Mouse (Mus musculus): ENCODE results near the gene Gjb6. TPM values are rescaled to one million over a fixed set of nuclear protein-coding genes. Genes with fewer than 3 reads are reported as not detected.
A peak's percentile ranks its signal among the peaks of the same experiment; 100 is the strongest.

Gene Gjb6
- polyA plus RNA-seq, 1 experiment from 2014 or later, result 12.7 TPM

- peaks cover 38% of the 10 kb centered on the region for H3K27me3 ChIP-seq (ENCODE audit: control insufficient read depth, insufficient read depth, low read length)
- H3K4me2 ChIP-seq (ENCODE audit: low read depth, low read length), result peak overlapping the region; percentile 100; the same call in 1 of the 2 replicates
- no peak overlapping the region for H3K27ac ChIP-seq (ENCODE audit: low read length)
- WGBS, result 50% methylated on average over 6 of the region's 6 CpGs
- no peaks in the 10 kb centered on the region for H3K36me3 ChIP-seq (ENCODE audit: control insufficient read depth, insufficient read depth, low read length)
- H3K4me1 ChIP-seq (ENCODE audit: control insufficient read depth, insufficient read depth, low read length), result peaks cover 6% of the 10 kb centered on the region; the same call in 1 of the 2 replicates
- no peak overlapping the region for H3K9ac ChIP-seq (ENCODE audit: low read length)
- ATAC-seq (ENCODE audit: insufficient read depth, low FRiP score), result no peak
- H3K4me3 ChIP-seq (replicated peaks; ENCODE audit: low read length), result peak overlapping the region; percentile 64
- H3K9me3 ChIP-seq (replicated peaks; ENCODE audit: control insufficient read depth, low read length), result no peaks in the 10 kb centered on the region
Observed at GRCm38 (mm10) chr14:57103121-57103520, 30.3 kb downstream of the Gjb6 start.

GRCm38 (mm10) chr14:57101623-57102022, 31.8 kb downstream of the Gjb6 start:
- Histone ChIP-seq H3K27me3 (ENCODE audit: control insufficient read depth, insufficient read depth, low read length) (peaks cover 28% of the 10 kb centered on the region), H3K36me3 (ENCODE audit: control insufficient read depth, insufficient read depth, low read length) (no peaks in the 10 kb centered on the region), H3K27ac (ENCODE audit: low read length) (no peak overlapping the region), H3K4me3 (replicated peaks; ENCODE audit: low read length) (no peak overlapping the region), H3K9me3 (replicated peaks; ENCODE audit: control insufficient read depth, low read length) (no peaks in the 10 kb centered on the region), H3K4me1 (ENCODE audit: control insufficient read depth, insufficient read depth, low read length) (peaks cover 6% of the 10 kb centered on the region; the same call in 1 of the 2 replicates), H3K9ac (ENCODE audit: low read length) (no peak overlapping the region), H3K4me2 (ENCODE audit: low read depth, low read length) (no peak overlapping the region)
- WGBS, result 59% methylated on average over 7 of the region's 7 CpGs
- no peak for ATAC-seq (ENCODE audit: insufficient read depth, low FRiP score)

- 71% methylated on average over 4 of the region's 4 CpGs for WGBS
- Histone ChIP-seq H3K27me3 (ENCODE audit: control insufficient read depth, insufficient read depth, low read length) (no peaks in the 10 kb centered on the region), H3K9ac (ENCODE audit: low read length) (no peak overlapping the region), H3K4me2 (ENCODE audit: low read depth, low read length) (no peak overlapping the region), H3K9me3 (replicated peaks; ENCODE audit: control insufficient read depth, low read length) (no peaks in the 10 kb centered on the region), H3K4me1 (ENCODE audit: control insufficient read depth, insufficient read depth, low read length) (no peaks in the 10 kb centered on the region), H3K27ac (ENCODE audit: low read length) (no peak overlapping the region), H3K4me3 (replicated peaks; ENCODE audit: low read length) (no peak overlapping the region), H3K36me3 (ENCODE audit: control insufficient read depth, insufficient read depth, low read length) (no peaks in the 10 kb centered on the region)
- no peak for ATAC-seq (ENCODE audit: insufficient read depth, low FRiP score)
Observed at GRCm38 (mm10) chr14:57095855-57096254, 37.6 kb downstream of the Gjb6 start.

GRCm38 (mm10) chr14:57093029-57093428, 40.4 kb downstream of the Gjb6 start:
- H3K36me3 ChIP-seq (ENCODE audit: control insufficient read depth, insufficient read depth, low read length), result no peaks in the 10 kb centered on the region
- no peaks in the 10 kb centered on the region for H3K27me3 ChIP-seq (ENCODE audit: control insufficient read depth, insufficient read depth, low read length)
- no peaks in the 10 kb centered on the region for H3K9me3 ChIP-seq (replicated peaks; ENCODE audit: control insufficient read depth, low read length)
- no peak overlapping the region for H3K4me3 ChIP-seq (replicated peaks; ENCODE audit: low read length)
- no peak overlapping the region for H3K9ac ChIP-seq (ENCODE audit: low read length)
- no peak for ATAC-seq (ENCODE audit: insufficient read depth, low FRiP score)
- 5% methylated on average over 8 of the region's 8 CpGs for WGBS
- H3K27ac ChIP-seq (ENCODE audit: low read length), result no peak overlapping the region
- no peak overlapping the region for H3K4me2 ChIP-seq (ENCODE audit: low read depth, low read length)
- no peaks in the 10 kb centered on the region for H3K4me1 ChIP-seq (ENCODE audit: control insufficient read depth, insufficient read depth, low read length)

- H3K4me3 ChIP-seq (replicated peaks; ENCODE audit: low read length), result no peak overlapping the region
- no peaks in the 10 kb centered on the region for H3K36me3 ChIP-seq (ENCODE audit: control insufficient read depth, insufficient read depth, low read length)
- H3K27ac ChIP-seq (ENCODE audit: low read length), result no peak overlapping the region
- no peak for ATAC-seq (ENCODE audit: insufficient read depth, low FRiP score)
- H3K4me2 ChIP-seq (ENCODE audit: low read depth, low read length), result no peak overlapping the region
- no peak overlapping the region for H3K9ac ChIP-seq (ENCODE audit: low read length)
- no peaks in the 10 kb centered on the region; the same call in 1 of the 2 replicates for H3K4me1 ChIP-seq (ENCODE audit: control insufficient read depth, insufficient read depth, low read length)
- no peaks in the 10 kb centered on the region for H3K27me3 ChIP-seq (ENCODE audit: control insufficient read depth, insufficient read depth, low read length)
- H3K9me3 ChIP-seq (replicated peaks; ENCODE audit: control insufficient read depth, low read length), result no peaks in the 10 kb centered on the region
- WGBS, result 41% methylated on average over 2 of the region's 2 CpGs
Observed at GRCm38 (mm10) chr14:57090001-57090400, 43.4 kb downstream of the Gjb6 start.

GRCm38 (mm10) chr14:57089107-57089506, 44.3 kb downstream of the Gjb6 start:
- Histone ChIP-seq H3K9me3 (replicated peaks; ENCODE audit: control insufficient read depth, low read length) (no peaks in the 10 kb centered on the region), H3K27me3 (ENCODE audit: control insufficient read depth, insufficient read depth, low read length) (no peaks in the 10 kb centered on the region), H3K4me1 (ENCODE audit: control insufficient read depth, insufficient read depth, low read length) (peaks cover 6% of the 10 kb centered on the region; the same call in 1 of the 2 replicates), H3K9ac (ENCODE audit: low read length) (no peak overlapping the region), H3K4me2 (ENCODE audit: low read depth, low read length) (no peak overlapping the region), H3K27ac (ENCODE audit: low read length) (no peak overlapping the region), H3K4me3 (replicated peaks; ENCODE audit: low read length) (no peak overlapping the region), H3K36me3 (ENCODE audit: control insufficient read depth, insufficient read depth, low read length) (no peaks in the 10 kb centered on the region)
- 73% methylated on average over 7 of the region's 7 CpGs for WGBS
- peak; percentile 56; the same call in 1 of the 2 replicates for ATAC-seq (ENCODE audit: insufficient read depth, low FRiP score)

- Histone ChIP-seq H3K4me1 (ENCODE audit: control insufficient read depth, insufficient read depth, low read length) (peaks cover 10% of the 10 kb centered on the region; the same call in 1 of the 2 replicates), H3K36me3 (ENCODE audit: control insufficient read depth, insufficient read depth, low read length) (no peaks in the 10 kb centered on the region), H3K27ac (ENCODE audit: low read length) (peak overlapping the region; percentile 31; the same call in 1 of the 2 replicates), H3K4me2 (ENCODE audit: low read depth, low read length) (no peak overlapping the region), H3K9ac (ENCODE audit: low read length) (0 out of 2 replicates have a peak overlapping the region, but pooled peaks have one; percentile 46), H3K27me3 (ENCODE audit: control insufficient read depth, insufficient read depth, low read length) (no peaks in the 10 kb centered on the region), H3K4me3 (replicated peaks; ENCODE audit: low read length) (no peak overlapping the region), H3K9me3 (replicated peaks; ENCODE audit: control insufficient read depth, low read length) (no peaks in the 10 kb centered on the region)
- WGBS, result 19% methylated on average over 11 of the region's 11 CpGs
- no peak for ATAC-seq (ENCODE audit: insufficient read depth, low FRiP score)
Observed at GRCm38 (mm10) chr14:57084180-57084668, 49.2 kb downstream of the Gjb6 start.

GRCm38 (mm10) chr14:57082863-57083262, 50.5 kb downstream of the Gjb6 start:
- 92% methylated on average over 1 of the region's 1 CpGs for WGBS
- H3K27me3 ChIP-seq (ENCODE audit: control insufficient read depth, insufficient read depth, low read length), result no peaks in the 10 kb centered on the region
- no peaks in the 10 kb centered on the region for H3K9me3 ChIP-seq (replicated peaks; ENCODE audit: control insufficient read depth, low read length)
- H3K4me1 ChIP-seq (ENCODE audit: control insufficient read depth, insufficient read depth, low read length), result peaks cover 10% of the 10 kb centered on the region; the same call in 1 of the 2 replicates
- H3K4me2 ChIP-seq (ENCODE audit: low read depth, low read length), result no peak overlapping the region
- H3K9ac ChIP-seq (ENCODE audit: low read length), result no peak overlapping the region
- no peak for ATAC-seq (ENCODE audit: insufficient read depth, low FRiP score)
- H3K4me3 ChIP-seq (replicated peaks; ENCODE audit: low read length), result no peak overlapping the region
- H3K27ac ChIP-seq (ENCODE audit: low read length), result no peak overlapping the region
- no peaks in the 10 kb centered on the region for H3K36me3 ChIP-seq (ENCODE audit: control insufficient read depth, insufficient read depth, low read length)

- no peaks in the 10 kb centered on the region for H3K4me1 ChIP-seq (ENCODE audit: control insufficient read depth, insufficient read depth, low read length)
- no peak for ATAC-seq (ENCODE audit: insufficient read depth, low FRiP score)
- H3K9ac ChIP-seq (ENCODE audit: low read length), result no peak overlapping the region
- no peak overlapping the region for H3K4me2 ChIP-seq (ENCODE audit: low read depth, low read length)
- H3K9me3 ChIP-seq (replicated peaks; ENCODE audit: control insufficient read depth, low read length), result no peaks in the 10 kb centered on the region
- no peaks in the 10 kb centered on the region for H3K36me3 ChIP-seq (ENCODE audit: control insufficient read depth, insufficient read depth, low read length)
- no peaks in the 10 kb centered on the region for H3K27me3 ChIP-seq (ENCODE audit: control insufficient read depth, insufficient read depth, low read length)
- H3K27ac ChIP-seq (ENCODE audit: low read length), result no peak overlapping the region
- no peak overlapping the region for H3K4me3 ChIP-seq (replicated peaks; ENCODE audit: low read length)
- WGBS, result 79% methylated on average over 6 of the region's 6 CpGs
Observed at GRCm38 (mm10) chr14:57075537-57075936, 57.9 kb downstream of the Gjb6 start.
